Mouse (Mus musculus) kidney, embryonic 16.5 days (tissue): ENCODE results near the gene Arfip1. TPM values are rescaled to one million over a fixed set of nuclear protein-coding genes. Genes with fewer than 3 reads are reported as not detected.

Experiments used
- ATAC-seq: fragments of 200-750 bp; cut with Nextera tagmentation; 2 replicates; pipeline ENCODE4 v1.8.0; 2017; ENCODE audit warnings: moderate TSS enrichment; ENCODE audit not compliant: low FRiP score, low TSS enrichment
- H3K27ac ChIP-seq: fragments of 300-500 bp; sonication (generic); 2 replicates; pipeline ENCODE4 v1.5.1; 2014; ENCODE audit warnings: low read length
- H3K27me3 ChIP-seq: fragments of 300-500 bp; sonication (generic); 2 replicates; pipeline ENCODE4 v1.6.1; 2014; ENCODE audit warnings: low read length, control low read depth, mixed read lengths; ENCODE audit not compliant: insufficient read depth
- H3K36me3 ChIP-seq: fragments of 300-500 bp; sonication (generic); 2 replicates; pipeline ENCODE4 v1.6.1; 2014; ENCODE audit warnings: low read length, control low read depth, mixed read lengths; ENCODE audit not compliant: insufficient read depth
- H3K4me1 ChIP-seq: fragments of 300-500 bp; sonication (generic); 2 replicates; pipeline ENCODE4 v1.6.1; 2014; ENCODE audit warnings: low read length, control low read depth, mixed read lengths; ENCODE audit not compliant: insufficient read depth
- H3K4me2 ChIP-seq: fragments of 300-500 bp; sonication (generic); replicated peaks from 2 replicates; pipeline ENCODE4 v1.6.1; 2014; ENCODE audit warnings: low read depth, low read length
- H3K4me3 ChIP-seq: fragments of 300-500 bp; sonication (generic); 2 replicates; pipeline ENCODE4 v1.5.1; 2014; ENCODE audit warnings: mild to moderate bottlenecking, low read length
- H3K9ac ChIP-seq: fragments of 300-500 bp; sonication (generic); replicated peaks from 2 replicates; pipeline ENCODE4 v1.6.1; 2014; ENCODE audit warnings: low read length
- H3K9me3 ChIP-seq: fragments of 300-500 bp; sonication (generic); 2 replicates; pipeline ENCODE4 v1.6.1; 2016; ENCODE audit warnings: low read length, control low read depth
- WGBS: fragments of 180-500 bp; shearing (Covaris S2); extraction: QIAGEN DNeasy Blood & Tissue Kit; methylation state at CpG from one replicate; pipeline ENCODE4 v1.1.7; 2014; 5-methylcytosine and 5-hydroxymethylcytosine counted together
- polyA plus RNA-seq: library from polyadenylated mRNA; unstranded; fragments of >200 nt; fragmentation: Nextera tagmentation; extraction: Ambion mirVana; gene quantifications from 2 replicates; pipeline ENCODE4 v1.2.1, GENCODE M21; 2015

Arfip1 gene
- polyA plus RNA-seq, 1 experiment from 2014 or later = 51.5 TPM

DNA sequence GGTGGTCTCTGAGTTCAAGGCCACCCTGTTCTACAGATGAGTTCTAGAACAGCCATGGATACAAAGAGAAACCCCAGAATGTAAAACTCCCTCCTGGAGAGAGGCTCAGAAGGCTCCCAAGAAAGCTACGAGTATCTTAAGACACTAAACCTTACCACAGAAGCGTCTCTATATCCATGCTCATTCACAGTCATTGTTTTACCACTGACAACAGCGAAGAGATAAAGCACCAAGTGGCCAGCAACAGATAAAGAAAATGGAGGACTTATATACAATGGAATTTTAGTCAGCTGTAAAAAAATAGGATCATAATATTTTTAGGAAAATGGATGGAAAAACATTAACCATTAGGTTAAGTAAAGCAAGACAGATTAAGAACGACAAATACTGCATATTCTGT, 77.2 kb downstream of the Arfip1 start:
- Histone ChIP-seq H3K4me3 (no peak overlapping the region), H3K9ac (no peak overlapping the region), H3K27me3 (no peaks in the 10 kb centered on the region), H3K27ac (no peak overlapping the region), H3K4me2 (no peak overlapping the region), H3K4me1 (no peaks in the 10 kb centered on the region), H3K36me3 (peaks cover 5% of the 10 kb centered on the region; the same call in 1 of the 2 replicates), H3K9me3 (no peaks in the 10 kb centered on the region)
- WGBS = 87% methylated on average over 4 of the region's 4 CpGs
- no peak for ATAC-seq

DNA sequence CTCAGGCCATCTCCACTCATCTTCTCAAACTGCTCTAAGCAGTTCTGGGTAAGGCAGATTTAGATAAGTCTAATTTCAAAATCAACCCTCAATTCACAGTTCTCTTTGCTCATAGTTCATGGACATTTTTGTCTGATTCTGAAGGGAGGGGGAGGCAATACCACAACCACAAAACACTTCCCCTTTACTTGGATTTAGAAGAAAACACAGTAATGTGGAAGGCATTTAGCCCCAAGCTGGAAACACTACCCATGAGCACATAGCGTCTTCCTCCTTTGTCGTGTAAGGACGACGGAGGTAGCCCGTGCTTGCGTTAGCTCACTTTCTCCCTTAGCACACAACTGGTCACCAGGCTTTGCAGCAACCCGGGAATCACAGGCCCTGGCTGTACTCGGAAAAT, 78.1 kb downstream of the Arfip1 start:
- WGBS = 91% methylated on average over 8 of the region's 8 CpGs
- no peak for ATAC-seq

DNA sequence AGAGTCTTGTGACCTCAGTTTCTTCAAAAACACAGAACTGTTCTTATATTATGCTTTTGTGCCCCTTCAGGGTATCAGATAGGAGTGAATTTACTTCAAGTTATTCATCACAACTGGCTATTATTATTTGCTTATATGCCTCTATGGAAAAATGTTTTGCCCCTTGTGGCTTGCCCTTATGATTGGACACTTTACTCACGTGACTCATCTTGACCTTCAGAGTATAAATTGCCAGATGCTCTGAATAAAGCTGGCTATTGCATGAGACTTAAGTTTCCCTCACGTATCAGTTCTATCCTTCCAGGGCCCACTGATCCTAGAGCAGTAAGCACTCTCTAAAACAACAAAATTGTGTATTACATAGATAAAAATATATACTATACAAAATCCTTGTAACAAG, 80.3 kb downstream of the Arfip1 start:
- Histone ChIP-seq H3K9ac (no peak overlapping the region), H3K4me3 (no peak overlapping the region), H3K27me3 (no peaks in the 10 kb centered on the region), H3K4me2 (no peak overlapping the region), H3K9me3 (no peaks in the 10 kb centered on the region), H3K27ac (no peak overlapping the region), H3K4me1 (no peaks in the 10 kb centered on the region), H3K36me3 (peaks cover 5% of the 10 kb centered on the region; the same call in 1 of the 2 replicates)
- WGBS = 56% methylated on average over 2 of the region's 2 CpGs
- no peak for ATAC-seq

More for the DNA sequence above, 78.1 kb downstream of the Arfip1 start:
- H3K9me3 ChIP-seq = no peaks in the 10 kb centered on the region
- no peaks in the 10 kb centered on the region for H3K4me1 ChIP-seq
- H3K4me3 ChIP-seq = no peak overlapping the region
- peaks cover 5% of the 10 kb centered on the region; the same call in 1 of the 2 replicates for H3K36me3 ChIP-seq
- no peaks in the 10 kb centered on the region for H3K27me3 ChIP-seq
- H3K27ac ChIP-seq = no peak overlapping the region
- no peak overlapping the region for H3K9ac ChIP-seq
- no peak overlapping the region for H3K4me2 ChIP-seq

DNA sequence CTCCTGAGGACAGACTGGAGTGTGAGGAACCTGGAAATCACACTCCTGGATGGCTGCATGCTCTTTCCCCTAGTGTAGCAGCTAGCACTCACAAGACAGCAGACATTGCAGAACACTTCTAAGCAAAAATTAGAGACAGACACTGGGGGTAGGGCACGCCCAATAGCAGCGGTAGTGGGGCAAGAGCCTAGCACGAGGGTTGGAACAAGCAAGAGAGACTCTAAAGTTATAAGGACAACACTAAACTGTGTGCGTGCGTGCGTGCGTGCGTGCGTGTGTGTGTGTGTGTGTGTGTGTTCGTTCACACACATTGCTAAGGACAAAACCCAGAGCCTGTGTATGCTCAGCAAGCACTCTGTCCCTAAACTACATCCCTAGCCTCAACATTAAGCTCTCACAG, 81.9 kb downstream of the Arfip1 start:
- 85% methylated on average over 10 of the region's 10 CpGs for WGBS
- no peak overlapping the region for H3K27ac ChIP-seq
- H3K4me3 ChIP-seq = no peak overlapping the region
- H3K36me3 ChIP-seq = peaks cover 5% of the 10 kb centered on the region; the same call in 1 of the 2 replicates
- no peak for ATAC-seq
- H3K4me2 ChIP-seq = no peak overlapping the region
- H3K9ac ChIP-seq = no peak overlapping the region
- no peaks in the 10 kb centered on the region for H3K4me1 ChIP-seq
- no peaks in the 10 kb centered on the region for H3K9me3 ChIP-seq
- H3K27me3 ChIP-seq = no peaks in the 10 kb centered on the region

DNA sequence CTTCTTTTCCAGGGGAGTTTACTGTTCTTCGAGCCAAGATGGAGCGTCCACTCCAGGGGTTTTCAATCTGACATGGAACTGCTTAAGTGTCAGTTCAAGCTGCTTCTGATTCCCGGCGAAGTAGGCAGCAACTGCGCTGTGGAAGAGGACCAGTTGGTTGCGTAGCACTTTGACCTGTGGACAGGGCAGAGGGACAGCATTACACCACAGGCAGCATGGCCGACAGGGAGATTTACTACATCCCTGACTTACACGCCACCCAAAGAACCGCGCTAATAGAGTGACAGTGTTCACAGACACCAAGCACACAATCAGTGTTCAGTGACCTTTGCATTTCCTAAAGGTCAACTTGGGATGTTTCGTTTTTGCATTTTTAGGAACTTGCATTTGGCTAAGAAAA, 84.7 kb downstream of the Arfip1 start:
- H3K27ac ChIP-seq = no peak overlapping the region
- H3K9me3 ChIP-seq = no peaks in the 10 kb centered on the region
- 47% methylated on average over 11 of the region's 11 CpGs for WGBS
- no peaks in the 10 kb centered on the region; the same call in 1 of the 2 replicates for H3K36me3 ChIP-seq
- no peaks in the 10 kb centered on the region for H3K27me3 ChIP-seq
- ATAC-seq = no peak
- H3K9ac ChIP-seq = no peak overlapping the region
- no peaks in the 10 kb centered on the region for H3K4me1 ChIP-seq
- H3K4me2 ChIP-seq = no peak overlapping the region
- H3K4me3 ChIP-seq = no peak overlapping the region

DNA sequence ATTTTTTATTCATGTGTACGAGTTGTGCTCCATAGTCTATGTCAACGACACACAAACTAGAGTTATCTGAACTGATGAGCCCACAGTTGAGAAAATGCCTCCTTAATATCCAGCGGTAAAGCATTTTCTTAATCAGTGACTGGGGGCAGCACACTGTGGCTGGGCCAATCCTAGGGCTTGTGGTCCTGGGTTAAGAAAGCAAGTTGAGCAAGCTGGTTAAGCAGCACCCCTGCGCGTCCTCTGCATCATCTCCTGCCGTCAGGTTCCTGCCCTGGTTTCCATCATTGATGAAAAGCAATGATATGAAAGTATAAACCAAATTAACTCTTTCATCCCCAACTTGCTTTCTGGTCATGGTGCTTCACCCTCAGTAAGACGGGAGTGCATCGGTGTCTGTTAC, 89.8 kb downstream of the Arfip1 start:
- Histone ChIP-seq H3K4me2 (no peak overlapping the region), H3K4me1 (no peaks in the 10 kb centered on the region), H3K27ac (no peak overlapping the region), H3K4me3 (no peak overlapping the region), H3K9ac (no peak overlapping the region), H3K9me3 (no peaks in the 10 kb centered on the region), H3K36me3 (no peaks in the 10 kb centered on the region; the same call in none of the 2 replicates), H3K27me3 (no peaks in the 10 kb centered on the region)
- 92% methylated on average over 8 of the region's 8 CpGs for WGBS
- no peak for ATAC-seq

DNA sequence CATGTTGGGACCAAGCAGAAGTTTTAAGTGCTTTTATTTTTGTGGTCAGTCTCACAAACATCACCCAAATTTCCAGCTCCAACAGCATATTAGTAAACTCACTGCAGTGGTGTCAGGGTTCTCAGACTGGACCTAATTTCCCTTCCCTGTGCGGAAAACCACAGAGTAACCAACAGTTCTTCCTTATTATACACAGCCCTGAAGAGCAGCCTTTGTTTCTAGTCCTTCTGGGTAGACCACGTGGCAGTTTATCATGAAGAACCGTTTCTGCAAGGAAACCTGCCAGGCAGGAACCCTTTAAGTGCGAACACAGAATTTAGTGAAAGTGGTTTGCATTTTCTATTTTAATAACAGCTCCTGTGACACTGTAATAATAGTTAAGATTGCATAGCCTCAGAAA, 90.3 kb downstream of the Arfip1 start:
- no peak overlapping the region for H3K27ac ChIP-seq
- no peaks in the 10 kb centered on the region for H3K9me3 ChIP-seq
- no peaks in the 10 kb centered on the region; the same call in none of the 2 replicates for H3K36me3 ChIP-seq
- H3K4me3 ChIP-seq = no peak overlapping the region
- no peaks in the 10 kb centered on the region for H3K4me1 ChIP-seq
- 83% methylated on average over 4 of the region's 4 CpGs for WGBS
- no peak overlapping the region for H3K4me2 ChIP-seq
- H3K9ac ChIP-seq = no peak overlapping the region
- no peak for ATAC-seq
- no peaks in the 10 kb centered on the region for H3K27me3 ChIP-seq

DNA sequence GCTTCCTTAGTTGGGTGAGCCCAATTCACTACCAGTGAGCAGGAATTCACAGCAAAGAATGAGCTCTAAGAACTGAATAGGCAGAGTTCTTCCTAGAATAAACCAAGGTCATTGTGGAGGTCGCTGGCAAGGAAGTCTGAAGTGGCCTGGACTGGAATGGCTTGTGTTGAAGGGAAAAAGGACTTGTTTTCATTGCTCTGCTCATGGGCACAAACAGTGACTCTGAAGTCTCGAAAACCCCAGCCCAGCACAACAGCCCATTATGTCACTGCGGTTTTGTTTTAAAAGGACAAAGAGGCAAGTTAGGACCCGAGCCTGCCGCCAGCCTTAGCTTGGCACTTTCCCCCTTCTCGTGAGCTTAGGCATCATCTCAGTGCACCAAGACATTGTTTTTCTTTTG, 93.7 kb downstream of the Arfip1 start:
- no peaks in the 10 kb centered on the region for H3K27me3 ChIP-seq
- no peak overlapping the region for H3K27ac ChIP-seq
- no peak overlapping the region for H3K4me2 ChIP-seq
- no peak overlapping the region for H3K9ac ChIP-seq
- no peaks in the 10 kb centered on the region for H3K9me3 ChIP-seq
- H3K36me3 ChIP-seq = no peaks in the 10 kb centered on the region; the same call in none of the 2 replicates
- ATAC-seq = no peak
- no peak overlapping the region for H3K4me3 ChIP-seq
- H3K4me1 ChIP-seq = no peaks in the 10 kb centered on the region
- 81% methylated on average over 6 of the region's 6 CpGs for WGBS

DNA sequence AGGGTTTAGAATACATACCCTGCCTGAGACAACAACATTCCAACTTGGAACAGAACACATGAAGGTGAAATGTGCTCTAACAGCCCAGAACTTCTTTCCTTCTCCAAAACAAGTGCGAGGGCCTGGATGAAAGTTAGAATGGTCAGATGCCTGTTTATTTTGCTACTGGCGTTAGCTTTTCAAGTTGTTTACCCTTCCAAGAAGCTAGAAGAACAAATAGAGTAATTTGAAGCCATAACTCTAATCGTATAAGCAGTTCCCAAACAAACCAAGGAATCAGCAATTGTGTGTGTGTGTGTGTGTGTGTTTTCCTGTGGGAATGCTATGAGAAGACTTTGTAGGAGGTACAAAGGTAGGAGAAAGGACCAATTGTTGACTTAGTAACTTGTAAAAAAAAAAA, 97.5 kb downstream of the Arfip1 start:
- Histone ChIP-seq H3K27me3 (no peaks in the 10 kb centered on the region), H3K4me1 (peaks cover 8% of the 10 kb centered on the region; the same call in 1 of the 2 replicates), H3K9ac (no peak overlapping the region), H3K27ac (no peak overlapping the region), H3K9me3 (no peaks in the 10 kb centered on the region), H3K4me2 (no peak overlapping the region), H3K36me3 (no peaks in the 10 kb centered on the region), H3K4me3 (no peak overlapping the region)
- no peak for ATAC-seq
- 56% methylated on average over 3 of the region's 3 CpGs for WGBS

DNA sequence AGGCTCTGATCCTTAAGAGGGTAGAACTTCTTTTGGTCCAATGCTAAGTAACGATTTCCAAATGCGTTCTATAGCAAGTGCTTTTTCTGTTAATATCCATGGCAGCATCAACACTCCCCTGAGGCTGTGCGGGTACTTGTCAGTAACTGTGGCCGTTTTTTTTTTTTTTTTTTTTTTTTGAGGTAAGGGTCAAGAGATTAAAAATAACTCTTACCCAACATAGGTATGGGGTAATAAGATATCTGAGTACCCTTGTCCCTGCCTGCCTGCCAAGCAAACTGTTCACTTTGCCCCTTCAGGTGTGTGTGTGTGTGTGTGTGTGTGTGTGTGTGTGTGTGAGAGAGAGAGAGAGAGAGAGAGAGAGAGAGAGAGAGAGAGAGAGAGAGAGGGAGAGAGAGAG, 98.1 kb downstream of the Arfip1 start:
- WGBS = 64% methylated on average over 4 of the region's 4 CpGs

More for the DNA sequence above, 98.1 kb downstream of the Arfip1 start:
- H3K4me2 ChIP-seq = no peak overlapping the region
- ATAC-seq = no peak
- no peaks in the 10 kb centered on the region for H3K36me3 ChIP-seq
- no peaks in the 10 kb centered on the region for H3K9me3 ChIP-seq
- no peaks in the 10 kb centered on the region for H3K27me3 ChIP-seq
- no peak overlapping the region for H3K27ac ChIP-seq
- H3K4me3 ChIP-seq = no peak overlapping the region
- peaks cover 12% of the 10 kb centered on the region for H3K4me1 ChIP-seq
- H3K9ac ChIP-seq = no peak overlapping the region
